Mouse (Mus musculus): ENCODE measurements around the gene Ccdc177.
"Not testable (repeated sequence)": the region's sequence is repeated elsewhere in the genome, so short reads cannot be mapped to it uniquely, and the experiment has no call there.

Gene Ccdc177

DNA sequence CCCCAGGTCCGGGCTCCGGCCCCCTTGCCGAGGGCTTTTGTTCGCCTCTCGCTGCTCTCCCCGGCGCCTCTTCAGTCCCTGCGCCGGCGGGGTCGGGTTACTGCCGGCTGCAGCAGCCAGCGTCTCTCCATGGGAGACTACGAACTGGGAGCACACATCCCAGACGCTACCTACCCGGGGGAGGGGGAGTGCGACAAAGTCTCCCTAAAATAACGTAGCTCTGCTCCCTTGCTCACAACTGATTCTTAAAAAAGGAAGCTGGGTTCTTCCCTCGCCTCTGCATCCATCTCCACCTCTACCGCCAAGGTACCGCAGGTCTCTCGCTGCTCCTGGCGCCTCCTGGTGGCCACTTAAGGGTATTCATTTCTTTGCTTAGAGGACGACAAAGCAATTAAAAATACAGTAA, at the start of gene Ccdc177:
Gene Ccdc177 (minus strand): TSS at position 292 of the 406 bp plus-strand sequence.
- peak; percentile 54 for DNase-seq (ENCODE audit: low spot score)

DNA sequence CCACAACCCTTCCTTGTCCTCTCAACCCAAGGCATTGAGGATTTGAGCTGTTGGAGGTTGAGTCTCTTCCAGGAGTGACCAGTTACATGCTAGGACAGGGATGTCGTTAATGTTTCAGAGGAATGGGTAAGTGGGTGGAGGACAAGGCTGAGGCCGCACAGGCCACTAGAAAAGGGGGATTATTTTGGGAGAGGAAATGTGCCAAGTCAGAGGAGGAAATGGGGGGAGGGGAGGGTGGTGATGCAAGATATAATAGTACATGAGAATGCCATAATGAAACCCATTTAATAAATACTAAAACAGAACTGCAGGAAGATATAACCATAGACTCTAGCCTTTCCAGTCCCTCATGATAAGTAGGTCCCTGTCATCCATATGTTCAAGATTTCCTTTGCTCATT, 49.5 kb upstream of the Ccdc177 start:
- no peak for DNase-seq (ENCODE audit: low spot score)

DNA sequence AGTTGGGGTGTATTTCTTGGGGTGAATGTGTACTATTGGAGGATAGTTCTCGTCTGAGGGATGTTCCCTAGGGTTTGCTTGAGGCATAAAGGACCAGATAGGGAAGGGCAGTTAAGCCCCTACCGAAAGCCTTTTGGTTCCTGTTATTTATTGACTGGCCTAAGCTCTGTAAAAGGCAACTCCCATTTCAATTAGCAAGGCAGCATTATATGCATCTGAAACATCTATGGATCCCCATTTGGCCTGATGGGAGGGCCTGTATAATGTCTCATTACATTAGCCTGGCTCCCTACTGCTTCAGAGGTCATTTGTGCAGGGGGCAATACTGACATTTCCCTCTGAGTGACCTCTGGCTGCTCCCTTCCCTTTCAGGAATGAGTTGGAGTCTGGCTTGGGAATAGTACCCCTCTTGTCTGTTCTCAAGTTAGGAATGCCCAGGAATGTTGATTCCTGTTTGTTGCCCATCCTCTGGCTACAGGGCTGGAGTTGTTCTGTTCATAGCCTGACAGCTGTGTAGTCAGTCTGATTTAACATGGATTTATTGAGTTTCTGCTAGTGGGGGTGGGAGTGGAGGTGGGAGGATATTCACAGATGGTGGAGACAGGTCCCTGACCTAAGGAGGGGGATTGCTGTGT, 47.1 kb upstream of the Ccdc177 start:
- DNase-seq (ENCODE audit: low spot score) = no peak

DNA sequence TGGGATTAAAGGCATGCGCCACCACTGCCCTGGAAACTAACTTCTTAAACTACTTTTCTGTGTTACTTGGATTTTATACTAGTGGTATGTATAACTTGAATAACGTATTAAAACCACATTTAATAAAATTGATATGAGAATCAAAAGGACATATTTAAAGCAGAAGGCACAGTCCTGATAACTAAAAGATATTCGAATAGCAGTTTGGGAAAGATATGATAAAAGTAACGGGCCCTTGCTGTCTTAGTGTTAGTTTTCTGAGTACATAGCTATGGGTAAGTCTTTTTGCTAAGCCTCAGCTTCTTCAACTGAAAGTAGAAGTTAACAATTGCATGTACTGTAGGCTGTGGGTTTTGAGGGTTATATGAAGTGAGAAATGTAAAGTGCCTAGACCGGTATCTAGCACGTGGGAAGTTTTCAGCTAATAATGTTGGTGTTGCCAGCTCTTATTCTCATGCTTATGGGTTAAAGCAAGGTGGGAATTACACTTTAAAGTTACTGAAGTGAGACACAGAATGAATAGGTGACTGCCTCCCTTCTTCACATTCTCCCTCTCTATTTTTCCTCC, 44.5 kb upstream of the Ccdc177 start:
- DNase-seq (ENCODE audit: low spot score) = no peak

DNA sequence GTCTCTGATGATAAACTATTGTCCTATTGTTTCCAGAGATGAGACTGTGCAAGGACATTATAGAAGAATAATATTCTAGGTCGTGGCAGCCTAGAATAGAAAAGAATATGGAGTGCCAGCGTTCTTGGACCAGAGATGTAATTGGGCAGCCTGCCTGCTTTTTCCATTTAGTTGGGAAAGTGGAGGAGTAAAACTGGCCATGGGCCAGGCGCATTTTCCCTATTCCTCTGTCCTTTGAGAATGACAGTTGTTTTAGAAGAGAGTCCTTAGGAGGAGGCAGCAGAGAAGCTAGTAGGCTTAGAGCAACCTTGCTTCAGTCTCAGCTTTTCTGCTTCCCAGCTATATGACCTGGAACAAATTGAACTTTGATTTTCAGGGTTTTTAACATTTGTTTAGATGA, 43.4 kb upstream of the Ccdc177 start:
- no peak for DNase-seq (ENCODE audit: low spot score)

DNA sequence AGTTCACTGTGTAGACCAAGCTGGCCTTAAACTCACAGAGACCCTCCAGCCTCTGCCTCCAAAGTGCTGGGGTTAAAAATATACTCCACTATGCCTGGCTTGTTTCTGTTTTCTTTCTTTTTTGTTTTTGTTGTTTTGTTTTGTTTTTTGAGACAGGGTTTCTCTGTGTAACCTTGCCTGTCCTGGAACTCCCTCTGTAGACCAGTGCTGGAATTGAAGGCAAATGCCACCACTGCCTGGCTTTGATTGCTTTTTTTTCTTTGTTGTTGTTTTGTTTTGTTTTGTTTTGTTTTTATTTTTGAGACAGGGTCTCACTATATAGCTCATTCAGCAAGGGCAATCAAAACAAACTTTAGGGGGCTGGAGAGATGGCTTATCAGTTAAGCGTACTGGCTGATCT, 41.0 kb upstream of the Ccdc177 start:
- DNase-seq (ENCODE audit: low spot score) = no peak

DNA sequence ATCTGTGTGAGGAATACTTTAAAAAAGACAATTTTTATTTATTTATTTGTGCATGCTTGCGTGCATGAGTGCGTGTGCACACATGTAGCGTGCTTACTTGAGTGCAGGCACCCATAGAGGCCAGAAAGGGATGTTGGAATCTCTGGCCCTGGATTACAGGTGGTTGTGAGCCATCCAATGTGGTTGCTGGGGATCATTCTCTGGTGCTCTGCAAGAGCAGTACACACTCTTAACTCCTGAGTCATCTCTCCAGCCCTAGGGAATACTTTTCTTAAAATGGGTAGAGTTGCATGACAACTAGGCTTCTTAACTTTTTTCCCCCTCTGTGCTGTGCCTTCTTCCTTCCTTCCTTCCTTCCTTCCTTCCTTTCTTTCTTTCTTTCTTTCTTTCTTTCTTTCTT, 39.7 kb upstream of the Ccdc177 start:
- no peak for DNase-seq (ENCODE audit: low spot score)

GRCm38 (mm10) chr12:80798271-80798670, 37.8 kb upstream of the Ccdc177 start:
- DNase-seq (ENCODE audit: low spot score) = no peak

- DNase-seq (ENCODE audit: low spot score) = no peak
These were observed 34.7 kb upstream of the Ccdc177 start for GRCm38 (mm10) chr12:80794935-80795785.

DNA sequence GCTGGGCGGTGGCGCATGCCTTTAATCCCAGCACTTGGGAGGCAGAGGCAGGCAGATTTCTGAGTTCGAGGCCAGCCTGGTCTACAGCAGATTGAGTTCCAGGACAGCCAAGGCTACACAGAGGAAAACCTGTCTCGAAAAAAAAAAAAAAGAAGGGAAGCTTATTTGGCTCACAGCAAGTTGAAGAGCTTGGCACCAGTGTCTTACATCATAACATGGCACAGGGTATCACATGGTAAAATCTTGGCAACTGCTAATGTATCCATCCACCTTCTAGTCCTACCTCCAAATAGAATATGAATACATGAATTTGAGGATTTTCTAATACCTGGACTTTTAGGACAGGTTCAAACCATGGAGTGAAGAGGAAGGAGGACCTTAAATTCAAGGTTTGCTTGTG, 34.0 kb upstream of the Ccdc177 start:
- DNase-seq (ENCODE audit: low spot score) = no peak

GRCm38 (mm10) chr12:80793535-80793934, 33.0 kb upstream of the Ccdc177 start:
- DNase-seq (ENCODE audit: low spot score) = no peak

- DNase-seq (ENCODE audit: low spot score) = peak; percentile 50
These were observed 32.4 kb upstream of the Ccdc177 start for GRCm38 (mm10) chr12:80792867-80793266.

DNA sequence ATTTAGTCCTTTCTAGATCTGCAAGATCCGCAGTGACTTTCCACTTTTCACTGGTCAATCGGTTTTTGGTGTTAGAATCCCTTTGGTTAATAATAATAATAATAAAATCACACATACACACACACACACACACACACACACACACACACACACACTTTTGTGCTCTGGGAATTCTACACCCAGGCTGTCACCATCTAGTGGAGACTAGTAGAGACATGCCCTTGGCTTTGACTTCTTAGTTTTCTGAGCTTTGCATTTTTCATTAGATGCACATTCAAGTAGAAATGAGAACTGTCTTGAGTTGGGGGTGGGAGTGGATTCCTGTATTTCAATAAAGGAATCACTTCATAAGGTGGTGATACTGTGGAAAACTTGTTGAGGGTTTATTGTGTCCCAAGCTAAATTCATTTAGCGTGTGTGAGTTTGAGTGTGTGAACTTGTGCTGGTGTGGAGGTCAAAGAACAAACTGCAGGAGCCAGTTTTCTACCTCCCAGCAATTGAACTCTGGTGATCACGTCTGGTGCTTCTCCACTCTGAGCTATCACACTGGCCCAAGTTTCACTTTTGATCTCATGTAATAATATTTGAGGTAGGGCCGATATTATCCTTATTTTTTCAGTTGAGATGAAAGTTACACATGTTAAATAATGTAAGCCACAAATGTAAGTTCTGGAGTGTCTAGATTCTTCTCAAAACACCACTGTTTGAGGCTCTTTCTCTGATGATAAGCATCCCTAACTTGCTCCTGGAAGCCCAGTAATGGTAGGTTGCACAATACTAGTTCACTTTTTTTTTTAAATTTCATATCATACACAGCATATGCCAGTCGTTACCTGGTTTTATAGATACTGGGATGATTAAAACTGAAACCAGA, 31.3 kb upstream of the Ccdc177 start:
- no peak for DNase-seq (ENCODE audit: low spot score)

- DNase-seq (ENCODE audit: low spot score) = no peak
These were observed 30.4 kb upstream of the Ccdc177 start for GRCm38 (mm10) chr12:80790700-80791570.

DNA sequence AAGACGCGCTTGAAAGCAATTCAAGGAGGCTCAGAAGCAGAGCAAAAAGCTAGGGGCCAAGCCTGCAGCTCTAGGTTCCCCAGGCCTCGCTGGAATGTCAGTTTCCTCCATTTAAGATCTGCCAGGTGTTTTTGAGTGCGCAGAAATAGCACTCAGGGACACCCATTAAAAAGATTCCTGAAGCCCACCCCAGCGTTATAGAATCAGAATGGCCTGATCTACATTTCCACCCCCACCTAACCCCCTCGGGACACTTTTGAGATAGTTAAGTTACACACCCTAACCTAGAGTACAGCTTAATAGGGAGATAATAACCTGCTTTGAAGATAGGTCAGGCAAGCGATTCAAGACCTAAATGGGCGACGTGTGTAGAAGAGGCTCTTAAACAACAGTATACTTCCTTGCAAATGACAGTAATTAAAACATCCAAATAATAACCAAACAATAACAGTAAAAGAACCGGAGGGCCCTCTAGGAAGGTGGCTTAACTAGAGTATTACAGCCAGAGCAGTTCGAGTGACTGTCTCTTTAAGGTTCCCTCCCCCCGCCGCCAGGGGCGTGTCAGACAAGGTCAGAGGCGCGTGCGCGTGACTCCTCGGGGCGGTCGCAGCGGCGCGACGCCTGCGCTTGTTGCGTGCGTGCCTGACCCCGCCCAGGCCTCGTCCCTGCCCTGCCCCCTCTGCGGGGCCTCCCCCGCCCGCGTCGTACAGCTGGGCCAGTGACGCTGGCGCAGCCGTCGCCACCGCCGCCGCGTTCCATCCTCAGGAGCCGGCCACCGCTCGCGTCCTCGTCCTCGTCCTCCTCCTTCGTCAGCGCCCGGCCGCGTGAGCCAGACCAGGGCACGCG, 29.6 kb upstream of the Ccdc177 start, which contains the start of gene Susd6:
Gene Susd6 (plus strand): TSS at position 662 of the 846 bp plus-strand sequence.
- peak; percentile 98 for DNase-seq (ENCODE audit: low spot score)

DNA sequence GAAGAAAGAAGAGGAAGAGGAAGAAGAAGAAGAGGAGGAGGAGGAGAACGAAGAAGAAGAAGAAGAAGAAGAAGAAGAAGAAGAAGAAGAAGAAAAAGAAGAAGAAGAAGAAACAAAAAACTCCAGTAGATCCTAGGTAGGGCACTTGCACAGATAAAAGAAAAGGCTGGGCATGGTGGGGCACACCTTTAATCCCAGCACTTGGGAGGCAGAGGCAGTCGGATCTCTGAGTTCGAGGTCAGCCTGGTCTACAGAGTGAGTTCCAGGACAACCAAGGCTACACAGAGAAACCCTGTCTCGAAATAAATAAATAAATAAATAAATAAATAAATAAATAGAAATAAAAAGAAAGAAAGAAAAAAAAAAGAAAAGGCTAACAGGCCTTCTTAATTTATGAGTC, 28.8 kb upstream of the Ccdc177 start:
- DNase-seq (ENCODE audit: low spot score) = not testable (repeated sequence)

- no peak for DNase-seq (ENCODE audit: low spot score)
These were observed 27.7 kb upstream of the Ccdc177 start for GRCm38 (mm10) chr12:80788188-80788587.

- no peak for DNase-seq (ENCODE audit: low spot score)
These were observed 27.1 kb upstream of the Ccdc177 start for GRCm38 (mm10) chr12:80787604-80788003.

GRCm38 (mm10) chr12:80786591-80786990, 26.1 kb upstream of the Ccdc177 start:
- no peak for DNase-seq (ENCODE audit: low spot score)

DNA sequence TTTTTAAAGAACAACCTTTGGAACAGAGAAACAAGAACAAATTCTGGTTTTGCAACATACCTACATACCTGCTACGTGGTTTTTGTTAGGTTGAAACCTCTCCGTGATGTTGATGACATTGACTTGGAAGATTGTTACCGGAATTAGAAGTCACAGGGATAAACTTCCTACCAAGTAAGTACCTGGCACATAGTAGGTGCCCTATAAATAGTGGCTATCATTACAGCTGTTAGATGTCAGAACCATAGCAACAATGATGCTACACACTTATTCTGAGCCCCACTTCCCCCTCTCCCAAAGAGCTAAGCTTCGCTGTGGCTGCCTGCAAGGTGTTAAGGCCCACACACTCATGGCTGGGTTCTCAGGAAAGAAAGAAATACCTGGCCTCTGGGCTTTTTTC, 25.1 kb upstream of the Ccdc177 start:
- DNase-seq (ENCODE audit: low spot score) = no peak

Measured in spleen, adult 12 weeks (tissue).